Mouse (Mus musculus): ENCODE results near the gene Rbpms2.
"Not testable (repeated sequence)": the region's sequence is repeated elsewhere in the genome, so short reads cannot be mapped to it uniquely, and the experiment has no call there.

The Rbpms2 gene

GRCm38 (mm10) chr9:65655540-65655939, 26.1 kb downstream of the Rbpms2 start:
- DNase-seq (ENCODE audit: low read depth, low spot score), result peak; percentile 66

GRCm38 (mm10) chr9:65657218-65657617, 27.8 kb downstream of the Rbpms2 start:
- DNase-seq (ENCODE audit: low read depth, low spot score), result no peak

GRCm38 (mm10) chr9:65661029-65661428, 31.6 kb downstream of the Rbpms2 start:
- DNase-seq (ENCODE audit: low read depth, low spot score), result no peak

- no peak for DNase-seq (ENCODE audit: low read depth, low spot score)
Measured at GRCm38 (mm10) chr9:65661493-65661892, 32.0 kb downstream of the Rbpms2 start.

- peak; percentile 52 for DNase-seq (ENCODE audit: low read depth, low spot score)
Measured at GRCm38 (mm10) chr9:65664163-65664562, 34.7 kb downstream of the Rbpms2 start.

- DNase-seq (ENCODE audit: low read depth, low spot score), result peak; percentile 74
Measured at GRCm38 (mm10) chr9:65666042-65666441, 36.6 kb downstream of the Rbpms2 start.

DNA sequence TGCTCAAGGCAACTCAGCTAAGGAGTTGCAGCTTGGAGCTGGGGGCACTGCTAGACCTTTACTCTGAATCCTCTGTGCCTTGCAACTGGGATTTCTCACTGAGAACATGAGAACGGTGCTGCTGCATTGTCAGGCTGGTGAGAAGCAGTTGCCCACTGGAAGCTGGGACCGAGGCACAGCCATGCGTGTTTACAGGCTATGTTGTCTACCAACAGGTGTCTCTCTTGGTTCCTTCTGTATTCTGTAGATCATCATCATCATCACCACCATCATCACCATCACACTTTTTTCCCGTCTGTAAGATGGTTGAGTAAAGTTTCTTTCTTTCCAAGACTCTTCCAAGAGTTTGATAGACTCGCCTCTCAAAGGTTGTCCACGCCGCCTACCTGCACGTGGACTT, 38.3 kb downstream of the Rbpms2 start, which contains the start of gene Oaz2:
Gene Oaz2, plus strand, starts transcription at position 301 of the 400 bp plus-strand sequence.
- no peak for DNase-seq (ENCODE audit: low read depth, low spot score)

DNA sequence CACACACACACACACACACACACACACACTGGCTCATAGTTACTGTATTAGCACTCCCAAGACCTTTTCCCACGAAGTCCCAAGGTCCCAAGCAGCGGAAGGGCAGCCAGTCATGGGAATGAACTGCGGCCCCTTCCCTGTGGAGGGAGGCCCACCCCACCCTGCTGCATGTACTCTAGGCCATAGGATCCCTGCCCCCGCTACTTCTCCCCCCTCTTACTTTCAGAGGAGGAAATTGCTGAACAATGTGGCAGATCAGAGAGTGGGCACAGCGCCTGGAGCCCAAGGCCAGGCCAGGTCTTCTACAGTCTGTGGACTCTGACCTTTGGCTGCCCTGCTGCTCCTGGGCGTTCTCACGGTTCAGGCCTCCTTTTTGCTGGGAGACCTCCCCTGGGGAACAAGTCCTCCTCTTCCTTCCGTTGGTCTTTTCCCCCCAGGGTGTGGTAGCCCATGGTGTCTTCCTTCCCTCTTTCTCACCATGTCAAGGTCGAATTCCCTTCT, 42.0 kb downstream of the Rbpms2 start:
- no peak for DNase-seq (ENCODE audit: low read depth, low spot score)

DNA sequence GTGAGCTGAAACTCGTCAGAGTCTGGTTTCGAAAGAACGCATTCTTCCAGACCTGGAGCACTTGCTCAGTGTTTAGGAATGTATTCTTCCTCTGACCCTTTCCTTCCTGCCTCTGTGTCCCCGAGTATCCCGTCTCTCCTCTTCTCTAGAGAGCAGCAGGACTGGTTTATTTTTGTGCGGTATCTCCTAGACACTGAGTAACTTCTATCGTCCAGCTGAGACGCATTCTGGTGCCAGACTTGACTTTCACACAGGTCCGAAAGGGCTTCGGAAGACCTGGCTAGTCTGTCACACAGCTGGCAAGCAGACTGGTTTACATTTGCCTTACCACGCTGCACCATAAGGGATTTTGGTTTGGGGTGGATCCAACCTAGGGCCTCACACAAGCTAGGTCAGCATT, 43.5 kb downstream of the Rbpms2 start:
- DNase-seq (ENCODE audit: low read depth, low spot score), result no peak

DNA sequence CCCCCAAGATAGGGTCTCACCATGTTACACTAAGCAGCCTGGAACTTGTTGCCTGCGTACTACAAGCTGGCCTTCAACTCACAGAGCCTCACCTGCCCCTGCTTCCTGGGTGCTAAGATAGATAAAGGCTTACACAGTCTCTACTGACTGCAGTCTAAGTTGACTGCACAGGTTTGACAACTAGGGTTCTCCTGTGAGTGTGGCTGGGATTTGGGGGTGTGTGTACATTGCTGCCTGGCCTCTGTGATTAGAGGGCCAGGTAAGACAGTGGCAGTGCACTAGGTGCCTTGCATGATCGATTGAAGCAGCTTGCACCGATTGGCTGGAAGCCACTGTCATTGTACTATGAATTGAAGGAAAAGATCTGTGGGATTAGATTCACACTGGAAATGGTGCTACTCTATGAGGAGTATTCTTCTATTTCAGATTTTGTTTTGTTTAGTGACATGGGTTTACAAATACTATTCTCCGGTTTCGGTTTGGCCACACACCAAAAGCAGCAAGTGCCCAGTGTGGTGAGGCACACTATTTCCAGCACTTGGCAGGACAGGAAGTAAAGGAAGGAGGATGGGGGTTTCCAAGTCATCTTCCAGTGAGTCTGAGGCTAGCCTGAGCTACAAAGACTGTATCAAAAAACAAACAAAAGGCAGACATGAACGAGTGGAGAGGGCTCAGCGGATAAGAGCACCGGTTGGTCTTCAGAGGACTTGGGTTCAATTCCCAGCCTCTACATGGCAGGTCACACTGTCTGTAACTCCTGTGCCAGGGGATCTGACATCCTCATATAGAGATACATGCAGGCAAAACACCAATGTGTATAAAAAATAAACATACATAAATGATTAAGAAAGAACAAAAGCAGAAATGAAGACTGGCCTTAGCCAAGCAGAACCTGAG, 46.3 kb downstream of the Rbpms2 start:
- DNase-seq (ENCODE audit: low read depth, low spot score), result no peak

- peak; percentile 96 for DNase-seq (ENCODE audit: low read depth, low spot score)
Measured at GRCm38 (mm10) chr9:65676358-65677118, 47.1 kb downstream of the Rbpms2 start.

DNA sequence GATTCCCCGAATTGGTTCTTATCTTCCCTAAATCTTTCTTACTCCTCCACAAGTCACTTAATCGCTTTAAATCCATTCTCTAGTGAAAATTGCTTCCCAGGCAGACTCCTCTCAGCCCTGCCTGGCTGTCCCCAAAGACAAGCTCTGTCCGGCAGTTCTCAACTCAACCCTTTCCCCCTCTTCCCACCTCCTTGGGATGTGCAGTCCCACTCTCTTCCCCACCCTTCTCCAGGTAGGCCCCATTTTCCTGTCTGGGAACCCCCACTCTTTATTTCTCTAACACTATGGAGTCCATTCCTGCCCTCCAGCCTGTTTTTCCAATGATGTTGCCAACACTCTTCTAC, 47.6 kb downstream of the Rbpms2 start:
- peak; percentile 26 for DNase-seq (ENCODE audit: low read depth, low spot score)

- DNase-seq (ENCODE audit: low read depth, low spot score), result no peak
Measured at GRCm38 (mm10) chr9:65679181-65679761, 49.8 kb downstream of the Rbpms2 start.

- DNase-seq (ENCODE audit: low read depth, low spot score), result peak; percentile 32
Measured at GRCm38 (mm10) chr9:65680938-65681633, 51.6 kb downstream of the Rbpms2 start.

DNA sequence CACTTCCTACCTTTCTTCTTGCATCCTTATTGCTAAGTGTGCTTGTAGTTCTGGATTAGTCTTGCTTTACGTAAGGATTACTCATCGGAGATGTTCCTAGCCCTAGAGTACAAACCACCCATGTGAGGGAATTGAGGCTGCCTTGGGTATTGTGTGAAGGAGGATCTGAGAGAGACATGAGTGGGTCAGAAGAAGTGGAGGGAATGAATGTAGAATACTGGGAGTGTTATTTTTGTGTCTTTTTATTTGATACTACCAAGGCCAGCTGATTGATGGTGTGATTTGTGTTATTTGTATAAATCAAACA, 52.1 kb downstream of the Rbpms2 start:
- DNase-seq (ENCODE audit: low read depth, low spot score), result no peak

DNA sequence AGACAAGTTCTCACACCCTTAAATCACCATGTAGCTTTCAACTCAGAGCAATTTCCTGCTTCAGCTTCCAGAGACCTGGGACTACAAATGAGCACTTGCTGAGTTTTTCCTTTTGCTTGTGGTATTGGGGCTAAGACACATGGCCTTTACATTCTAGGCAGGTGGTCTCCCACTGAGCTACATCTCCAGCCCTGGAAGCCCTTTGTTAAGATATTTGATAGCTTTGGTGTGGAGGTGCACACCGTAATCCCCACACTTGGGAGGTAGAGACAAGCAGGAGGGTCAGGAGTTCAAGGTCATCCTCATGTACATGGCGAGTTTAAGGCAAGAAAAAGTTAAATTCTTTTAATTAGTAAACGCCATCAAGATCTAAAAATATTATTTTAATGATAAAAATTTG, 52.7 kb downstream of the Rbpms2 start:
- DNase-seq (ENCODE audit: low read depth, low spot score), result no peak

GRCm38 (mm10) chr9:65682994-65683393, 53.5 kb downstream of the Rbpms2 start:
- DNase-seq (ENCODE audit: low read depth, low spot score), result peak; percentile 42

- no peak for DNase-seq (ENCODE audit: low read depth, low spot score)
Measured at GRCm38 (mm10) chr9:65684704-65685103, 55.3 kb downstream of the Rbpms2 start.

DNA sequence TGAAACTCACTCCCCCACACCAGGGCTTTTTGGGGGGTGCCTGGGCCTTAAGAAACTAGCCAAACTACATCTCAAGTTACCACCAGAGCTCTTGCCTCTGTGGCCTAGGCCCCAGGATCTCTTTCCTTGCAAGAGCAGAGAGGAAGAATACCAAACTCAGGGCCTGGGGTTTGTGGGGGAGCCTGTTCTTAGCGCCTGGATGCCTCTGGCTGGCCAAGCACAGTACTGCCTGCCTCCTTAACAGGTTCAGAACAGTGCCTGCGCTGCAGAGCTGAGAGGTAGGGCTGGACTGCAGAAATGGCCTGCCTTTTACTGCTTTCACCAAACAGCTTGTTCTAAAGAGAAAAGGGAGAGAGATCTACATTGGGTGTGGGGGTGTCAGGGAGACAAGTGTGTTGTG, 60.4 kb downstream of the Rbpms2 start:
- not testable (repeated sequence) for DNase-seq (ENCODE audit: low read depth, low spot score)

GRCm38 (mm10) chr9:65692466-65692865, 63.0 kb downstream of the Rbpms2 start:
- no peak for DNase-seq (ENCODE audit: low read depth, low spot score)

- DNase-seq (ENCODE audit: low read depth, low spot score), result peak; percentile 66
Measured at GRCm38 (mm10) chr9:65692959-65693603, 63.6 kb downstream of the Rbpms2 start.
